Mouse (Mus musculus) neural tube, embryonic 13.5 days (tissue): ENCODE results near the gene Btbd35f21. TPM values are rescaled to one million over a fixed set of nuclear protein-coding genes. Genes with fewer than 3 reads are reported as not detected.
"Not testable (repeated sequence)": the region's sequence is repeated elsewhere in the genome, so short reads cannot be mapped to it uniquely, and the experiment has no call there.

Experiments
- ATAC-seq: fragments of 200-750 bp; cut with Nextera tagmentation; 2 replicates; pipeline ENCODE4 v1.8.0; 2017; ENCODE audit warnings: low read depth, mild to moderate bottlenecking, moderate TSS enrichment, moderate library complexity
- H3K27ac ChIP-seq: fragments of 300-500 bp; sonication (generic); replicated peaks from 2 replicates; pipeline ENCODE4 v1.5.1; 2015; ENCODE audit warnings: moderate library complexity, mild to moderate bottlenecking, inconsistent platforms
- H3K27me3 ChIP-seq: fragments of 300-500 bp; sonication (generic); 2 replicates; pipeline ENCODE4 v1.6.1; 2015; ENCODE audit warnings: mild to moderate bottlenecking, inconsistent platforms
- H3K36me3 ChIP-seq: fragments of 300-500 bp; sonication (generic); 2 replicates; pipeline ENCODE4 v1.6.1; 2015; ENCODE audit warnings: mild to moderate bottlenecking, inconsistent platforms
- H3K4me1 ChIP-seq: fragments of 300-500 bp; sonication (generic); replicated peaks from 2 replicates; pipeline ENCODE4 v1.6.1; 2015; ENCODE audit warnings: inconsistent platforms
- H3K4me2 ChIP-seq: fragments of 300-500 bp; sonication (generic); 2 replicates; pipeline ENCODE4 v1.6.1; 2015; ENCODE audit warnings: inconsistent platforms, mild to moderate bottlenecking, moderate library complexity
- H3K4me3 ChIP-seq: fragments of 300-500 bp; sonication (generic); 2 replicates; pipeline ENCODE4 v1.5.1; 2015; ENCODE audit warnings: mild to moderate bottlenecking, inconsistent platforms
- H3K9ac ChIP-seq: fragments of 300-500 bp; sonication (generic); 2 replicates; pipeline ENCODE4 v1.6.1; 2015; ENCODE audit warnings: moderate library complexity, mild to moderate bottlenecking, inconsistent platforms
- H3K9me3 ChIP-seq: fragments of 300-500 bp; sonication (generic); 2 replicates; pipeline ENCODE4 v1.6.1; 2016; ENCODE audit warnings: inconsistent platforms
- WGBS: fragments of 180-500 bp; shearing (Covaris S2); methylation state at CpG from one replicate; pipeline ENCODE4 v1.1.7; 2015; 5-methylcytosine and 5-hydroxymethylcytosine counted together
- polyA plus RNA-seq: library from polyadenylated mRNA; unstranded; fragments of >200 nt; fragmentation: Nextera tagmentation; extraction: Ambion mirVana; gene quantifications from 2 replicates; pipeline ENCODE4 v1.2.1, GENCODE M21; 2015

Btbd35f21 gene
- polyA plus RNA-seq, result not detected in 2 replicates

DNA sequence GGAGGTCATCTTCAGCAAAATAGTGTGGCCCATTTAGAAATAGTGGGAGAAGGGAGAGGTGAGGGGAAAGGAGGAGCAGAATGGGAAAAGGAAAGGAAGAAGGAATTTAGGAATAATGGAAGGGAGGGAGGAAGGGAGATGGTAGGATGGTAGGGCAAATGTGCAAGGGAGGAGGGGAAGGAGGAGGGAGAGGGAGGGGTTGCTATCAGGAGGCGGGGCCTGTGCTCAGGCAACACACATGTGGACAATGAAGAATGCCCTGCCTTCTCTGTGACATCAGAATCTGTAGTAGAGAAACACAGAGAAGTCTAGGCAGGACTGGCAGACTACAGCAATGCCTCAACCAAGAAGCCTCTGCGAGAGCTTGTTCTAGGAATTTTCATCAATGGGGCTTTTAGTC, at the start of gene Btbd35f21:
Btbd35f21 (plus strand) TSS at position 301 of the 400 bp plus-strand sequence.
- not testable (repeated sequence) for H3K36me3 ChIP-seq, H3K27ac ChIP-seq
- WGBS, result 80% methylated on average over 1 of the region's 2 CpGs

More for the DNA sequence above, at the start of gene Btbd35f21:
- ATAC-seq, H3K4me3 ChIP-seq, H3K9ac ChIP-seq, H3K4me1 ChIP-seq, H3K27me3 ChIP-seq, H3K9me3 ChIP-seq, H3K4me2 ChIP-seq: not testable (repeated sequence)

Other genes starting within 250 kb of the Btbd35f21 start
- gene Btbd35f1, start 166.1 kb upstream of the Btbd35f21 start, polyA plus RNA-seq, result not detected in 2 replicates
- gene Gm5926, start 75.4 kb upstream of the Btbd35f21 start, polyA plus RNA-seq, result not detected in 2 replicates
- not detected in 2 replicates for gene Btbd35f30, start 168.5 kb downstream of the Btbd35f21 start, polyA plus RNA-seq
- gene Gm21789, start 215.7 kb downstream of the Btbd35f21 start, polyA plus RNA-seq, result not detected in 2 replicates
- not detected in 2 replicates for gene Btbd35f5, start 247.8 kb downstream of the Btbd35f21 start, polyA plus RNA-seq